Mouse (Mus musculus) heart, adult 2 months (tissue): ENCODE results near the gene Gm49378. TPM values are rescaled to one million over a fixed set of nuclear protein-coding genes. Genes with fewer than 3 reads are reported as not detected.

ENCODE experiments used
- DNase-seq, 2 experiments: peaks; one replicate each; pipeline ENCODE4 v3.0.0; 2021
- H3K27ac ChIP-seq: fragments of 200-600 bp; 2 replicates; pipeline ENCODE4 v1.8.1; 2022
- H3K27me3 ChIP-seq: fragments of 200-500 bp; 2 replicates; pipeline ENCODE4 v1.6.1; 2012; ENCODE audit warnings: mild to moderate bottlenecking, low read length, inconsistent platforms, mixed read lengths; ENCODE audit not compliant: control insufficient read depth, insufficient read depth
- H3K36me3 ChIP-seq: fragments of 200-500 bp; 2 replicates; pipeline ENCODE4 v1.6.1; 2012; ENCODE audit warnings: low read length, inconsistent platforms; ENCODE audit not compliant: control insufficient read depth, insufficient read depth
- H3K4me1 ChIP-seq: fragments of 200-500 bp; 2 replicates; pipeline ENCODE4 v1.6.1; 2011; ENCODE audit warnings: low read length; ENCODE audit not compliant: control insufficient read depth, insufficient read depth
- H3K4me3 ChIP-seq: fragments of 200-600 bp; 2 replicates; pipeline ENCODE4 v1.8.1; 2022
- H3K79me2 ChIP-seq: fragments of 200-500 bp; replicated peaks from 2 replicates; pipeline ENCODE4 v1.6.1; 2012; ENCODE audit warnings: mild to moderate bottlenecking, inconsistent platforms, low read length, moderate library complexity, mixed read lengths; ENCODE audit not compliant: control insufficient read depth, insufficient read depth
- H3K9ac ChIP-seq: fragments of 200-500 bp; 2 replicates; pipeline ENCODE4 v1.6.1; 2012; ENCODE audit warnings: low read depth, mild to moderate bottlenecking, control low read depth, inconsistent platforms, low read length, mixed read lengths
- CTCF ChIP-seq: fragments of 200-600 bp; IDR thresholded peaks from 2 replicates; pipeline ENCODE4 v1.8.1; 2022; ENCODE audit warnings: antibody characterized with exemption, mild to moderate bottlenecking, moderate library complexity
- EP300 ChIP-seq: fragments of 200-500 bp; IDR thresholded peaks from 2 replicates; pipeline ENCODE4 v1.6.1; 2011; ENCODE audit warnings: low read depth, low read length, control low read depth; ENCODE audit not compliant: insufficient read depth
- POLR2A ChIP-seq: fragments of 200-500 bp; IDR thresholded peaks from 2 replicates; pipeline ENCODE4 v1.6.1; 2011; ENCODE audit warnings: mild to moderate bottlenecking, low read depth, low read length, control low read depth; ENCODE audit not compliant: insufficient read depth
- WGBS: fragments of 180-500 bp; shearing (Covaris S2); methylation state at CpG from one replicate; pipeline ENCODE4 v1.1.7; 2018; 5-methylcytosine and 5-hydroxymethylcytosine counted together
- intact Hi-C: fragments of 180-260 bp; cut with DNase I; formaldehyde crosslinking; loops from one replicate; pipeline ENCODE4 v1.15.1; 2025
- polyA plus RNA-seq: library from polyadenylated mRNA; depleted of rRNA; stranded (reverse); fragments of >200 nt; gene quantifications from 2 replicates; pipeline ENCODE4 v1.2.3, GENCODE M21; 2012
- total RNA-seq, 2 experiments: library from RNA; stranded (reverse); gene quantifications; 2 replicates each; pipeline ENCODE4 v1.2.3; 2021

Gm49378 gene
- total and polyA plus RNA-seq, 3 experiments, result 2.5 to 3.8 (median 3.5) TPM

GRCm38 (mm10) chr14:55585566-55585960 lies 52.1 kb downstream of the Gm49378 start:
- peak overlapping the region; percentile 78 for H3K27ac ChIP-seq
- peak in 1 of 2 experiments; percentile 34 for DNase-seq
- WGBS, result 48% methylated on average over 6 of the region's 6 CpGs
- H3K4me3 ChIP-seq, result peak overlapping the region; percentile 76
- H3K36me3 ChIP-seq, result peaks cover 4% of the 10 kb centered on the region; the same call in 1 of the 2 replicates
- intact Hi-C loops, result no loop called here
- peaks cover 3% of the 10 kb centered on the region for H3K4me1 ChIP-seq
- H3K27me3 ChIP-seq, result no peaks in the 10 kb centered on the region
- peak overlapping the region; percentile 22; the same call in 1 of the 2 replicates for H3K9ac ChIP-seq
- TF ChIP-seq CTCF (no peak), POLR2A (no peak), EP300 (no peak)
- H3K79me2 ChIP-seq, result no peaks in the 10 kb centered on the region

GRCm38 (mm10) chr14:55584702-55585565 lies 52.8 kb downstream of the Gm49378 start, which contains the start of gene Emc9:
TSS of gene Emc9 (minus strand) at chr14:55585302.
- peak; percentile 85 to 89 for DNase-seq
- TF ChIP-seq CTCF (peak; percentile 7; the same call in 1 of the 2 replicates), POLR2A (peak; percentile 77), EP300 (no peak)
- 6% methylated on average over 43 of the region's 43 CpGs for WGBS
- Histone ChIP-seq H3K4me1 (peaks cover 3% of the 10 kb centered on the region), H3K27ac (peak within 1 kb of the TSS; percentile 78), H3K9ac (peak within 1 kb of the TSS; percentile 91), H3K36me3 (peaks cover 1% of the 10 kb centered on the region; the same call in 1 of the 2 replicates), H3K27me3 (no peaks in the 10 kb centered on the region), H3K79me2 (no peaks in the 10 kb centered on the region), H3K4me3 (peak within 1 kb of the TSS; percentile 76)
- intact Hi-C loops, result no loop called here

DNA sequence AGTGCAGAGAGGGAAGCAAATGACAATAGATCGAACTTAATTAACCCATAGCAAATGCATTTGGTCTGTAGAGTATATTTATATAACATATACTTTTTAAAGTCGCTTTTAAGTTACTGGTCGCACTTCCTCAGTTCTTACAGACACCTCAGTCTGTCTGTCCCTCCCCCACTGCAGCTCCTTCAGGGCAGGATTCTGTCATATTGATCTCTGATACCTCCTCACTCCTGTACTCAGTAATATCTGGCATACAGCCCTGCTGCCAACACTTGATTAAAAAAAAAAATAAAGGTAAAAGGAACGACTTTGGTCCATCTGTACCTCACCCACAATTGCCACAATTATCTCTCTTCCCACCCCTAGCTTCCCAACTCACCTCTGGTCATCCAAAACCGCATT lies 53.4 kb downstream of the Gm49378 start:
- no peaks in the 10 kb centered on the region for H3K79me2 ChIP-seq
- intact Hi-C loops, result no loop called here
- peak overlapping the region; percentile 76 for H3K4me3 ChIP-seq
- peaks cover 3% of the 10 kb centered on the region for H3K4me1 ChIP-seq
- H3K27me3 ChIP-seq, result no peaks in the 10 kb centered on the region
- no peak for DNase-seq
- H3K9ac ChIP-seq, result peak overlapping the region; percentile 91
- WGBS, result 56% methylated on average over 5 of the region's 5 CpGs
- peak overlapping the region; percentile 78 for H3K27ac ChIP-seq
- H3K36me3 ChIP-seq, result no peaks in the 10 kb centered on the region; the same call in 1 of the 2 replicates
- no peak for TF ChIP-seq EP300
- no peak for TF ChIP-seq CTCF
- TF ChIP-seq POLR2A, result no peak

GRCm38 (mm10) chr14:55581981-55582681 lies 55.6 kb downstream of the Gm49378 start:
- TF ChIP-seq POLR2A, result no peak
- TF ChIP-seq EP300, result no peak
- TF ChIP-seq CTCF, result peak; percentile 72
- H3K27me3 ChIP-seq, result no peaks in the 10 kb centered on the region
- 74% methylated on average over 9 of the region's 9 CpGs for WGBS

GRCm38 (mm10) chr14:55580731-55581130 lies 57.0 kb downstream of the Gm49378 start:
- Histone ChIP-seq H3K79me2 (0 out of 2 replicates have a peak, but pooled peaks cover 4% of the 10 kb centered on the region), H3K36me3 (no peaks in the 10 kb centered on the region; the same call in 1 of the 2 replicates), H3K9ac (no peak overlapping the region), H3K4me1 (peaks cover 6% of the 10 kb centered on the region), H3K27me3 (no peaks in the 10 kb centered on the region), H3K4me3 (no peak overlapping the region), H3K27ac (no peak overlapping the region)
- DNase-seq, result no peak
- 93% methylated on average over 16 of the region's 16 CpGs for WGBS
- intact Hi-C loops, result no loop called here
- TF ChIP-seq POLR2A (no peak), CTCF (no peak), EP300 (no peak)

More at GRCm38 (mm10) chr14:55581981-55582681, 55.6 kb downstream of the Gm49378 start:
- DNase-seq, result no peak
- no peak overlapping the region for H3K27ac ChIP-seq
- no peak overlapping the region for H3K9ac ChIP-seq
- H3K36me3 ChIP-seq, result no peaks in the 10 kb centered on the region; the same call in 1 of the 2 replicates
- peaks cover 6% of the 10 kb centered on the region for H3K4me1 ChIP-seq
- intact Hi-C loops, result no loop called here
- no peak overlapping the region for H3K4me3 ChIP-seq
- 0 out of 2 replicates have a peak, but pooled peaks cover 4% of the 10 kb centered on the region for H3K79me2 ChIP-seq
